Mouse (Mus musculus) thymus, postnatal 4 days (tissue): ENCODE data around the gene Aldh3b3.

Experiments used
- DNase-seq: peaks from one replicate; pipeline ENCODE4 v3.0.0; 2021

Gene Aldh3b3

GRCm38 (mm10) chr19:3975866-3976265, 17.4 kb downstream of the Aldh3b3 start:
- no peak for DNase-seq

DNA sequence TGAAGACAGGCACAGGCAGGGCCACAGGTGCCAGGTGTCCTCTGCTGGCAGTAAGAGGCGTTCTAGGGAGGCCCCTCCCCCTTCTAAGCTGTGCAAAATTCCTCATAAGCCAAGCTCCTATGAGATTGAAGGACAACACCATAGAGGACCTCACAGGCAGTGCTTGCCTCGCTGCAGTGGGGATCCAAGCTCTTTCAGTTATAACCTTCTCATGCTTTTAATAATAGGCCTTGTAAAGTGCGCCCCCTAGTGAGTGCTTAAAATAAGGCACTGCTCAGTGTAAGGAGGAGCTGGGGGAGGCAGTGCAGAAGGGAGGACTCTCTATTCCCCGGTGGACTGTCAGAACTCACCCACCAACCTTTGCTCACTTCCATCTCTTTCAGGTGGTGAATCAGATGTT, 21.9 kb downstream of the Aldh3b3 start:
- DNase-seq = peak; percentile 85

DNA sequence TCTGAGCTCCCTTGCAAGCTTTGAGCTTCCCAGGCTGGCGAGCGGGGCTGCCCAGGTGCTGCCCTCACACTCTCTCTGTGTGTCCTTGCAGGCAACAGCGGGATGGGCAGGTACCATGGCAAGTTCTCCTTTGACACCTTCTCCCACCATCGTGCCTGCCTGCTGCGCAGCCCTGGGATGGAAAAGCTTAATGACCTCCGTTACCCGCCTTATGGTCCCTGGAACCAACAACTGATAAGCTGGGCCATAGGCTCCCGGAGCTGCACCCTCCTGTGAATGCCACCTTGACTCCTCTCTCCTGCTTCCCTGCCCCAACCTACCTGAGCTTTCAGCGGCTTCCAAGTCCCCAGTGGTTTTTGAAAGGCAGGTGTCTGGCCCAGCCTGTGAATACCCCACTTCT, 22.5 kb downstream of the Aldh3b3 start:
- DNase-seq = no peak

DNA sequence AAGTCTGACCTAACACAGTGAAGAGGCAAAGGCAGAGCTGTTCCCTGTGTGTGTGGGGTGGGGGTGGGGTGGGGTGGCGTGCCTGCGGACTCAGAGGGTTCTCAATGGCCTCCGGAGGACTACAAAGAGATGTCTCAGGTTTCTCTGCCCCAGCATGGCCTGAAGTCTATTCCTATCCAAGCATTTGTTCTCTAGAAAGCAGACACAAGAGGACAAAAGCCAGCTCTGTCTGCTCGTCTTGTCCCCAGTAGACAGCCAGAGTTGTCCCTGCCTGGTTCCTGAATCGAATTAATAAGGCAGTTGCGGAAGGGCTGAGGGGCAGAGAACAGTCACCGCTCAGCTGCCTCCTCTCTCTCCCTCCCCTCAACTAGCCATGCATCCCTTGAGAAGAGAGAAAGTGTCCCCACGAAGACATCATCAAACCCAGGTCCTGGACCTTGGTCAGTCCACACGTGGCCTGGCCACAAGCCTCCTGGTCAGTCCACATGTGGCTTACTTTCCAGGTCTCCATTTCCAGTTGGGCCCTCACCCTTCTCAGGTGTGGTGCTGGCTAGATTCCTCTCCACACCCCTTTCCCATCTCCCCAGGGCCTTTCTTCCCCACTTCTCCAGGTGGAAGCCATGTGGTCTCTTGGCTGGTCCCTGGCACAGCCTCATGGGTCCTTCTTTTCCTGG, 25.2 kb downstream of the Aldh3b3 start:
- no peak for DNase-seq

DNA sequence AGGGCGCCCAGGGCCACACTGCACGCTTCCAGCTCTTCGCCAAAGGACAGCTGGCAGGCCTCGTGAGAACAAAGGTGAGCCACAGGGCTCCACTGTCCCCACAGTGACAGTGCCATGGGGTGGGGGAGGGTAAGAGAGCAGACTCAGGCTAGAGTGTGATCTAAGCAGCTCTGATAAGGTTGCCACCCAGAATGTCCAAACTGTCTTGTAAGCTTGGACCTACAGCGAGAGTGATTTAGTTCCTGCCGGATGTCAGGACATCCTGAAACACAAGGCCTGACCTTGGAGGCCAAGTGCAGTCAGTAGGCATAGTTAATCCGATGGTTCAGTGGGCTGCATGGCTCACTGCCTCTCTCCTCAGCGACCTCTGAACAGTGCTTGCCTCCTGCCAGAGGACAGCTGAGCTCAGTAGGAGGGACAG, 26.8 kb downstream of the Aldh3b3 start:
- DNase-seq = no peak

GRCm38 (mm10) chr19:3986334-3986733, 27.9 kb downstream of the Aldh3b3 start, which contains the start of gene Acy3:
TSS of gene Acy3 (plus strand) at chr19:3986570.
- no peak for DNase-seq

DNA sequence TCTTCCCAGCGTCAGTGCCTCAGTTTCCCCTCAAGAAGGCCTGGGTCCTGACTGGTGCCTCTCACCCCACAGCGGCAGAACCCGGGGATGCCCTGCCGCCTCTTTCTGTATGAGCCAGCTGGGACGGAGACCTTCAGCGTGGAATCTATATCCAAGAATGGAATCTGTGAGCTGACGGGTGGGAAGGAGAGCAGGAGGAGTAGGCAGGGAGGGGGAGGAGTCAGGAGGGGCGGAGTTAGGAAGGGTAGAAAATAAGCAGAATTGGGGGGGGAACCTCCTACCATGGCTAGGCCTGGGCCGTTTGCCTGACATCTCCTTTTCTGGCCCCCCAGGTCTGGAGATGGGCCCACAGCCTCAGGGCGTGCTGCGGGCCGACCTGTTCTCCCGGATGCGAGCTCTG, 29.6 kb downstream of the Aldh3b3 start:
- DNase-seq = no peak

- DNase-seq = no peak
Observed at GRCm38 (mm10) chr19:3988750-3989149, 30.3 kb downstream of the Aldh3b3 start.

DNA sequence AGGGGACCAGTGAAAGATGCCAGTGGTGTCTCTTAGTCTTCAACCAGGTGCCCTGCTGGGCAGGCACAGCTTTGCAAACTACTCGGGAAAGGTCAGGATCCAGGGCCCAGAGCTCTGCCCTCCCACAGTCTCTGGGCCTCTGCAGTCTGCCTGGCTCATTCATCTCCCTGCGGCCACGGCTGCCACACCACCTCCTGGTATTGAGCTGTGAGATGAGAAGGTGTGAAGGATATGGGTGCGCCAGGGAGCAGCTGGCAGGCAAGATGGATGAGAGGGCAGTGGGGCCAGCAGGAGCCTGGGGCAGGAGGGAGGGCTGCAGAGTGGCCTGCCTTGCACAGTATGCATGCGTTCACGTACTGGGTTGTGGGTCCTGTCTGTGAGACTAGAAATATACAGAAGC, 32.4 kb downstream of the Aldh3b3 start:
- no peak for DNase-seq

GRCm38 (mm10) chr19:3991562-3991961, 33.1 kb downstream of the Aldh3b3 start:
- no peak for DNase-seq

DNA sequence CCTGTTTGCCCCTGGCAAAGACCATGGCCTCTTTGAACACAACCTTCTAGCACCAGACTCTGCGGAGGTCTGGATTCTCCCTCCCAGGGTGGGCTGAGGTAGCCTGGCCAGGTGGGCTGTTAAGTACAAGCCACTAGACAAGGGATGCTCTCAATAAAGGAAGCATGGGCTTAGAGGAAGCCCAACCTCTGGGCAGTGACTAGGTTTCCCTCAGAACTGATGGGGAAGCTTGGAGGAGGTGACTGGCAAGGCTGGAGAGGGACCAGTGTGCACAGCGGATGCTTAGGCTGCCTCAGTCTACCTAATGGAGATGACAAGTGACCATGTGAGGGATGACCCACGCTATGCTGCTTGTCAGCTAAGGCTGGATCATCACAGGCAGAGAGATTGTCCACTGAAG, 33.5 kb downstream of the Aldh3b3 start:
- no peak for DNase-seq

DNA sequence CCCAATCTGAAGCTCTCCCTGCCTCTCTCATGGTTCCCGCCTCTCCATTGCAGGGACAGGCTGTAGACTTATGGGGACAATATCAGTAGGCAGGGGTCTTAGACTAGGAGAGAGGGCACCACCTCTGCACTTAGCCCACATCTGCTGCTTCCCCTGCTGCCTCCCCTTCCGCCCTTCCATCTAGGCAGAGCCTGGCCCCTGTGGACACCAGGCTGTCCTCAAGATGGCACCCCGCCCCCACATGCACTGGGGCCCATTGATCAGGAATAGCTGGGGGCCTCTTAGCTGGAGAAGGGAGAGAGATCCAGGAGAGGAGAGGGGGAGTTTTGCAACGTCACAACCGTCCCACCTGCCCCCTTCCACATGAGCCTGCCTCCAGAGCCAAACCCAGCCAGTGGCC, 34.0 kb downstream of the Aldh3b3 start, which contains the start of gene Tbx10:
Tbx10 (plus strand) TSS at position 337 of the 400 bp plus-strand sequence.
- no peak for DNase-seq

- DNase-seq = no peak
Observed at GRCm38 (mm10) chr19:3994932-3995331, 36.5 kb downstream of the Aldh3b3 start.

DNA sequence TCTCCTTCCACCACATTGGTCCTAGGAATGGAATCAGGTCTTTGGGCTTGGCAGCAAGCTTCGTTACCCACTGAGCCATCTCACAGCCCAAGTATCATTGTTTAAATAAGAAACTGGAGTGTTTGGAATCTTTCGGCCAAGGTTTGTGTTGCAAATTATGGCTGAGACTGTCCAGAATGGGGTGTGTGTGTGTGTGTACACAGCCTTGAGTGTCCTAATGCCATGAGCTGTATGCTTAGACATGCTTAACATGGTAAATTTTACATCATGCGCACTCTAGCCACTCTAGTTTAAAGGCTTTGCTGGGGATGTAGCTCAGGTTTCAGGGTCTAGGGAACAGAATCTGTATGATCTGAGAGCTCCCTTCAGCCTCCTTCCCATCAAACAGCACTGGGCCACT, 37.1 kb downstream of the Aldh3b3 start:
- DNase-seq = no peak

DNA sequence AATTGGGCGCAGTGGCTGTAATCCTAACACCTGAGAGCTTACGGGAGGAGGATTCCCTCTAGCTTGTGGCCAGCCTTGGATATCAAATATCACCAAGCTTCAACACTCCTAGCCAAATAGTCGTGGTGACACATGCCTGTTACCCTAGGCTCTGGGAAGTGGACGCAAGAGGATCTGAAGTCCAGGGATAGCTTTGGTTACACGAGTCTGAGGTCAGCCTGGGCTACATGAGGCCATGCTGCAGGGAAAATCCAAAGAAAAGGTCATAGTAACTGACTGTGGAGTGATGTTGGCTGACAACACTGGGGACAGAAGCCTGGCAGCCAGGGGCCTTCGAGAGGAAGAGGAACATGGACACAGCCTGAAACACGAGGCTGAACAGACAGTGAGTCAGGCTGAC, 37.7 kb downstream of the Aldh3b3 start:
- no peak for DNase-seq

DNA sequence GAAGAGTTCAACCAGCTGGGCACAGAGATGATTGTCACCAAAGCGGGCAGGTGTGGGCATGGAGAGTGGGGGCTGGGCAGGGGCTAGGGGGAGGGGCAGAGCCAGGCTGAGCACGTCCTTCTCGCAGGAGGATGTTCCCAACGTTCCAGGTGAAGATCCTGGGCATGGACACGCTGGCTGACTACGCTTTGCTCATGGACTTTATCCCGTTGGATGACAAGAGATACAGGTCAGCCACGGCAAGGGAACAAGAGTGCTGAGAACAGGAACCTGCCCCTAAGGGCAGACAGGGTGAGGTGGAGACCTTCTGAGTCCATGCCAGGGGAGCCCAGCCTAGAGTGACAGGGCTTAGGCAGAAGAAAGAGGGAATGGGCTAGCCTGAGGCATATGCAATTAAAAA, 38.3 kb downstream of the Aldh3b3 start:
- no peak for DNase-seq

DNA sequence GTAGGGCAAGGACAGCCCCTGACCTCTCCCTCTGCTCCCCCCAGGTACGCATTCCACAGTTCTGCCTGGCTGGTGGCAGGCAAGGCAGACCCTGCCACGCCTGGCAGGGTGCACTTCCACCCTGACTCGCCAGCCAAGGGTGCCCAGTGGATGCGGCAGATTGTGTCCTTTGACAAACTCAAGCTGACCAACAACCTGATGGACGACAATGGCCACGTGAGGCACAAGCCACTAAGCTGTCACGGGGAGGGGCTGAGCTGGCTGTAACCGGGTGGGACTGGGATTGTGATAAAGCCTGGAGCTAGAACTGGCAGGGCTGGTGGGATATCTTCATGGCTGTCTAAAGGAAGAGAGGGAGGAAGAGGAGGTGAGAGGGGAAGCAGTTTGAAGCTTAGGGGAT, 38.8 kb downstream of the Aldh3b3 start:
- no peak for DNase-seq

- DNase-seq = no peak
Observed at GRCm38 (mm10) chr19:3998335-3998734, 39.9 kb downstream of the Aldh3b3 start.

- DNase-seq = no peak
Observed at GRCm38 (mm10) chr19:3999121-3999730, 40.8 kb downstream of the Aldh3b3 start.

GRCm38 (mm10) chr19:4000119-4000900, 41.9 kb downstream of the Aldh3b3 start, which contains the start of the genes Nudt8 and Gm49405:
TSS of gene Nudt8 (plus strand) at chr19:4000580.
TSS of gene Gm49405 (plus strand) at chr19:4000626.
- peak; percentile 95 for DNase-seq

DNA sequence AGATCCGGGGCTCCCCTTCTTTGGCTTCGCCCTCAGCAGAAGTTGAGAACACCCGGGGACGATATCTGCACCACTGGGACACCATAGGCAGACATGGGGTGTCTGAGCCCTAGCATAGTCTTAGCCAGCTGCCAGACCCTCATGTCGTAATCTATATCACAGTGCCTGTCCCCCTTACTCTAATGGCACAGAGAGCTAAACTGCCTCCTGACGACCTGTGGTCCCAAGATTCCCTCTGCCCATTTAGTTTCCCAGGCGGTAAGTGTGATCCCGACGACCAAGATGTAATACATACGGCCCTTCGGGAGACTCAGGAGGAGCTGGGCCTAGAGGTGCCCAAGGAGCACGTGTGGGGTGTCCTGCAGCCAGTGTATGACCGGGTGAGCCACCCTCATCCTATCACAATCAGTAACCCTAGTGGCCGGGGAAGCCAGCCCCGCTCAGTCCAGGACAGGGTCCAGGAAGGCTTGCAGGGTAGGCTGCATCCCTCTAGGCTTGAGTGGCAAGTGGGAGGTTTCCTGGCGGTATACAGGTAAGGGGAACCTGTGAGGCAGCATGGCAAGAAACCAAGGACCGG, 42.6 kb downstream of the Aldh3b3 start:
- no peak for DNase-seq

DNA sequence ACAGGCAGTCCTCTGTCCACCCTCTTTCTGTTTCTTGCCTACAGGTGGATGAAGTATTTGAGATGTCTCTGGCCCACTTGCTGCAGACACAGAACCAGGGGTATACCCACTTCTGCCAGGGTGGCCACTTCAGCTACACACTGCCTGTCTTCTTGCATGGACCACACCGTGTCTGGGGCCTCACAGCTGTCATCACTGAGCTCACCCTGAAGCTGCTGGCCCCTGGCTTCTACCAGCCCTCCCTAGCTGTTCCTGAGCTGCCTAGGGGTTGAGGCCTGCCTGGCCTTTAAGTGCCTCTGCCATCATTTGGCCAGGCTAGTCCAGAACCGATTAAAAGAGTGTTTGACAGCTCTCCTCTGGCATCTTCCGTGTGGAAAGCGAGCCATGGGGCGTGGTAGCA, 43.3 kb downstream of the Aldh3b3 start:
- DNase-seq = no peak

GRCm38 (mm10) chr19:4003112-4003511, 44.7 kb downstream of the Aldh3b3 start, which contains the start of gene Doc2g:
TSS of gene Doc2g (plus strand) at chr19:4003313.
- no peak for DNase-seq
